Mouse (Mus musculus): ENCODE results near the gene Pgm3. TPM values are rescaled to one million over a fixed set of nuclear protein-coding genes. Genes with fewer than 3 reads are reported as not detected.

The Pgm3 gene
- polyA plus RNA-seq, 1 experiment from 2014 or later = 43.3 TPM

- Histone ChIP-seq H3K27ac (no peak overlapping the region), H3K9ac (no peak overlapping the region), H3K4me1 (no peaks in the 10 kb centered on the region), H3K4me3 (no peak overlapping the region), H3K4me2 (no peak overlapping the region), H3K36me3 (ENCODE audit: poor library complexity, severe bottlenecking) (peaks cover 70% of the 10 kb centered on the region), H3K9me3 (replicated peaks) (no peaks in the 10 kb centered on the region), H3K27me3 (no peaks in the 10 kb centered on the region)
- 93% methylated on average over 3 of the region's 3 CpGs for WGBS
- no peak for ATAC-seq
Measured at GRCm38 (mm10) chr9:86550717-86551116, 20.9 kb downstream of the Pgm3 start.

DNA sequence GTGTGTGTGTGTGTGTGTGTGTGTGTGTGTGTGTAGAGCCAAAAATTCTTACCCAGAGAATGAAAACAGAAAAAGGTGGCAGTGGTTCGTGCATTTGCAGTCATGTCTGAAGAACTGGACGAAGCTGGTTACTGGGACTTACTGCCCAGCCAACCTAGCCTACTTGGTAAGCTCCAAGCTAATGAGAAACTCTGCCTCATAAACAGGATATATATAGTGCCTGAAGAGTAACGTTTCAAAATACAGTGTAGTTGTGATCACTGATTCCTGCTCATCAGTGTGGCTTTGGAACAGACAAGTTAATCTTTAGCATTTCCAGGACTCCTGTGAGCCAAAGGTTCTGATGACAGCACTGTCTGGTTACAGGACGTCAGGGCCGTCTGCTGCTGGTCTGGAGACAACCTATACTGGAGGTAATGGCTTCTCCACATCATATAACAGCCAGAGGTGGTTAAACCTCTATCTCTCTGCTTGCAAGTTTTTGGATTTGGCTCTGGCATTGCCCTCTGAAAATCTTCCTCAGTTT lies 21.9 kb downstream of the Pgm3 start:
- H3K36me3 ChIP-seq (ENCODE audit: poor library complexity, severe bottlenecking) = peaks cover 71% of the 10 kb centered on the region
- H3K9ac ChIP-seq = no peak overlapping the region
- H3K4me2 ChIP-seq = no peak overlapping the region
- WGBS = 88% methylated on average over 5 of the region's 5 CpGs
- no peaks in the 10 kb centered on the region for H3K9me3 ChIP-seq (replicated peaks)
- H3K4me1 ChIP-seq = no peaks in the 10 kb centered on the region
- no peak for ATAC-seq
- no peaks in the 10 kb centered on the region for H3K27me3 ChIP-seq
- no peak overlapping the region for H3K27ac ChIP-seq
- no peak overlapping the region for H3K4me3 ChIP-seq

- H3K36me3 ChIP-seq (ENCODE audit: poor library complexity, severe bottlenecking) = peaks cover 67% of the 10 kb centered on the region
- H3K4me2 ChIP-seq = no peak overlapping the region
- H3K9me3 ChIP-seq (replicated peaks) = no peaks in the 10 kb centered on the region
- ATAC-seq = no peak
- H3K4me1 ChIP-seq = peaks cover 12% of the 10 kb centered on the region; the same call in 1 of the 2 replicates
- no peaks in the 10 kb centered on the region for H3K27me3 ChIP-seq
- H3K4me3 ChIP-seq = no peak overlapping the region
- H3K9ac ChIP-seq = no peak overlapping the region
- 0 out of 2 replicates have a peak overlapping the region, but pooled peaks have one; percentile 15 for H3K27ac ChIP-seq
- 78% methylated on average over 1 of the region's 1 CpGs for WGBS
Measured at GRCm38 (mm10) chr9:86544559-86544958, 27.1 kb downstream of the Pgm3 start.

DNA sequence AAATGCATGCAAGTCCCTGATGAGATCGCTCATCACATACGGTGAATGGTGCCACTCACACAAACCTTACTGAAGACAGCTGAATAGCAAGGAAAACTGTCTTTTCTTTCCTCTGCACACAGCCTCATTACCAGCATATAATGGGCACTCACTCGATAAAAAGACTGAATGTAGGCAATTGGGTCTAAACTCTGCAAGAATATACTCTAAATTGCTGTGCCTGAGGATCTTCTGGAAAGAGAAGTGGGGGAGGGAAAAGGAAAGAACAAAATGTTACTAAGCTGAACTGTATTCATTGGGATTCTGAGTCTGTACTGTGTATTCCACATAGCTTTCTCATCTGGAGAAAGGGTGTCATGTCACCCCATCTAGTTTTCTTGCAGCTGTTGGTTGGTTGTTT lies 28.2 kb downstream of the Pgm3 start:
- Histone ChIP-seq H3K4me3 (no peak overlapping the region), H3K4me2 (no peak overlapping the region), H3K9ac (no peak overlapping the region), H3K9me3 (replicated peaks) (no peaks in the 10 kb centered on the region), H3K27ac (peak overlapping the region; percentile 48; the same call in 1 of the 2 replicates), H3K4me1 (peaks cover 12% of the 10 kb centered on the region; the same call in 1 of the 2 replicates), H3K27me3 (no peaks in the 10 kb centered on the region), H3K36me3 (ENCODE audit: poor library complexity, severe bottlenecking) (peaks cover 58% of the 10 kb centered on the region)
- peak; percentile 61 for ATAC-seq
- WGBS = 19% methylated on average over 3 of the region's 3 CpGs

DNA sequence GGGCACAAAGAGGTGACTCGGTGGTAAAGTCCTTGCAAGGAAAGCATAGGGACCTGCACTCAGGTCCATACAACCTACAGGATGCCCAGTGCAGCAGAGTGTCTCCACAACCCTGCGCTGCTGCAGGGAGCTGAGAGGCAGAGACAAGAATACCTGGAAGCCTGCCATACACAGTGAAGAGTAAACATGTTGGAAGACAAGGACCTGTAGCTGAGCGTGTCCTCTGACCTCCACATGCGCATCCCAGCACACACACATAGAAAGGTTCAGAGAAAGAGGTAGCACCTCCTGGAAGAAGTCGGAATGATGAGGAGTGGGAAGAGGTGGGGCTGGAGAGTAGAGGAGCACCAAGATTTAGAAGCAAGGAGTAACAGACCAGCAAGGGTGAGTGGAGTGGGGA lies 37.6 kb downstream of the Pgm3 start:
- Histone ChIP-seq H3K9ac (no peak overlapping the region), H3K27ac (no peak overlapping the region), H3K4me2 (no peak overlapping the region), H3K4me1 (no peaks in the 10 kb centered on the region), H3K36me3 (ENCODE audit: poor library complexity, severe bottlenecking) (peaks cover 29% of the 10 kb centered on the region), H3K27me3 (no peaks in the 10 kb centered on the region), H3K9me3 (replicated peaks) (no peaks in the 10 kb centered on the region), H3K4me3 (no peak overlapping the region)
- 88% methylated on average over 5 of the region's 5 CpGs for WGBS
- no peak for ATAC-seq

- H3K4me1 ChIP-seq = no peaks in the 10 kb centered on the region
- ATAC-seq = no peak
- no peak overlapping the region for H3K4me2 ChIP-seq
- 59% methylated on average over 2 of the region's 2 CpGs for WGBS
- H3K27me3 ChIP-seq = no peaks in the 10 kb centered on the region
- H3K4me3 ChIP-seq = no peak overlapping the region
- H3K9me3 ChIP-seq (replicated peaks) = no peaks in the 10 kb centered on the region
- H3K36me3 ChIP-seq (ENCODE audit: poor library complexity, severe bottlenecking) = peaks cover 35% of the 10 kb centered on the region
- no peak overlapping the region for H3K27ac ChIP-seq
- no peak overlapping the region for H3K9ac ChIP-seq
Measured at GRCm38 (mm10) chr9:86525600-86525999, 46.0 kb downstream of the Pgm3 start.

GRCm38 (mm10) chr9:86522335-86522734 lies 49.3 kb downstream of the Pgm3 start:
- no peak for ATAC-seq
- H3K36me3 ChIP-seq (ENCODE audit: poor library complexity, severe bottlenecking) = peaks cover 48% of the 10 kb centered on the region

GRCm38 (mm10) chr9:86514798-86515197 lies 56.8 kb downstream of the Pgm3 start:
- no peak overlapping the region for H3K9ac ChIP-seq
- no peaks in the 10 kb centered on the region for H3K4me1 ChIP-seq
- H3K36me3 ChIP-seq (ENCODE audit: poor library complexity, severe bottlenecking) = peaks cover 47% of the 10 kb centered on the region

More at GRCm38 (mm10) chr9:86522335-86522734, 49.3 kb downstream of the Pgm3 start:
- Histone ChIP-seq H3K9me3 (replicated peaks) (no peaks in the 10 kb centered on the region), H3K4me1 (no peaks in the 10 kb centered on the region), H3K27ac (no peak overlapping the region), H3K4me3 (no peak overlapping the region), H3K27me3 (no peaks in the 10 kb centered on the region), H3K9ac (no peak overlapping the region), H3K4me2 (no peak overlapping the region)

GRCm38 (mm10) chr9:86514390-86514789 lies 57.3 kb downstream of the Pgm3 start:
- Histone ChIP-seq H3K4me3 (no peak overlapping the region), H3K4me1 (no peaks in the 10 kb centered on the region), H3K9ac (no peak overlapping the region), H3K4me2 (no peak overlapping the region), H3K27me3 (no peaks in the 10 kb centered on the region), H3K36me3 (ENCODE audit: poor library complexity, severe bottlenecking) (peaks cover 46% of the 10 kb centered on the region), H3K9me3 (replicated peaks) (no peaks in the 10 kb centered on the region), H3K27ac (no peak overlapping the region)
- no peak for ATAC-seq
- 86% methylated on average over 3 of the region's 3 CpGs for WGBS

More at GRCm38 (mm10) chr9:86514798-86515197, 56.8 kb downstream of the Pgm3 start:
- no peak overlapping the region for H3K4me3 ChIP-seq
- H3K9me3 ChIP-seq (replicated peaks) = no peaks in the 10 kb centered on the region
- WGBS = 93% methylated on average over 4 of the region's 4 CpGs
- H3K4me2 ChIP-seq = no peak overlapping the region
- no peak for ATAC-seq
- H3K27me3 ChIP-seq = no peaks in the 10 kb centered on the region
- H3K27ac ChIP-seq = no peak overlapping the region

- no peaks in the 10 kb centered on the region for H3K9me3 ChIP-seq (replicated peaks)
- 83% methylated on average over 5 of the region's 5 CpGs for WGBS
- no peaks in the 10 kb centered on the region for H3K4me1 ChIP-seq
- no peak overlapping the region for H3K9ac ChIP-seq
- no peak overlapping the region for H3K4me2 ChIP-seq
- no peak overlapping the region for H3K27ac ChIP-seq
- H3K4me3 ChIP-seq = no peak overlapping the region
- peaks cover 46% of the 10 kb centered on the region for H3K36me3 ChIP-seq (ENCODE audit: poor library complexity, severe bottlenecking)
- H3K27me3 ChIP-seq = no peaks in the 10 kb centered on the region
- ATAC-seq = 0 out of 2 replicates have a peak, but pooled peaks have one; percentile 16
Measured at GRCm38 (mm10) chr9:86513733-86514132, 57.9 kb downstream of the Pgm3 start.

GRCm38 (mm10) chr9:86507437-86507836 lies 64.2 kb downstream of the Pgm3 start:
- 90% methylated on average over 4 of the region's 4 CpGs for WGBS
- Histone ChIP-seq H3K9me3 (replicated peaks) (no peaks in the 10 kb centered on the region), H3K9ac (no peak overlapping the region), H3K27ac (no peak overlapping the region), H3K27me3 (no peaks in the 10 kb centered on the region), H3K4me1 (no peaks in the 10 kb centered on the region), H3K4me2 (no peak overlapping the region), H3K36me3 (ENCODE audit: poor library complexity, severe bottlenecking) (peaks cover 19% of the 10 kb centered on the region), H3K4me3 (no peak overlapping the region)
- ATAC-seq = no peak

All from forebrain, embryonic 13.5 days (tissue).